Comparison of ENCODE assay signal across 19 mouse cellular contexts in genomic region chr2:29039741-29040140, GRCm38 (mm10). TPM values are rescaled to one million over a fixed set of nuclear protein-coding genes. Genes with fewer than 3 reads are reported as not detected.
DNase-seq lines count a peak whose midpoint lies in the region; ATAC-seq and TF ChIP-seq lines count a peak whose summit lies in the region.
"Had no signal": no experiment of that assay in that cellular context is flagged by ENCODE, and none has a peak within 500 bp of the region (broad histone marks: within the 10 kb centered on the region; RNA-seq: fewer than 3 reads in every experiment).

No protein-coding gene starts in this region.

- peak; percentile 30 for DNase-seq in kidney, postnatal 0 days (ENCODE audit: low spot score)
- DNase-seq in kidney, adult 9 months = no peak
- no peak for DNase-seq in midbrain, embryonic 10.5 days (ENCODE audit: low spot score)
- no peak for DNase-seq in left cerebral cortex, adult 9 months (ENCODE audit: low spot score in 2 of 2)
- no peak for DNase-seq in embryo, embryonic 11 days
- DNase-seq: adrenal gland, adult 8-10 months; adrenal gland, postnatal 36 days; cerebellum, adult 11 months; cerebellum, adult 8-10 months; cerebellum, postnatal 14 days; gastrocnemius, postnatal 36 days; heart, adult 11 months; heart, postnatal 36 days had no signal

- ATAC-seq in kidney, postnatal 0 days (replicated peaks; ENCODE audit: low FRiP score, low read depth) = no peak
- ATAC-seq in midbrain, embryonic 16.5 days = no peak
- ATAC-seq in midbrain, embryonic 13.5 days = no peak
- ATAC-seq: forebrain, embryonic 15.5 days had no signal

- H3K27me3 ChIP-seq in kidney, postnatal 0 days (ENCODE audit: insufficient read depth, low read length) = peaks cover 39% of the 10 kb centered on the region
- H3K27me3 ChIP-seq in midbrain, embryonic 10.5 days (ENCODE audit: low read depth, poor library complexity, severe bottlenecking) = peaks cover 96% of the 10 kb centered on the region
- H3K27me3 ChIP-seq in midbrain, embryonic 16.5 days (ENCODE audit: control insufficient read depth, insufficient read depth, low read depth, low read length) = peaks cover 5% of the 10 kb centered on the region; the same call in 1 of the 2 replicates
- H3K27me3 ChIP-seq in midbrain, embryonic 13.5 days = peaks cover 70% of the 10 kb centered on the region

- H3K4me2 ChIP-seq in kidney, postnatal 0 days (ENCODE audit: low read length) = no peak overlapping the region
- no peak overlapping the region for H3K4me2 ChIP-seq in midbrain, embryonic 16.5 days (ENCODE audit: low read length)
- no peak overlapping the region for H3K4me2 ChIP-seq in midbrain, embryonic 13.5 days (replicated peaks)
- H3K4me2 ChIP-seq: embryonic facial prominence, embryonic 12.5 days; forebrain, embryonic 15.5 days; heart, embryonic 13.5 days; hindbrain, embryonic 15.5 days had no signal

- no peaks in the 10 kb centered on the region for H3K9me3 ChIP-seq in kidney, postnatal 0 days (replicated peaks; ENCODE audit: low read length)
- no peaks in the 10 kb centered on the region for H3K9me3 ChIP-seq in midbrain, embryonic 10.5 days (replicated peaks)
- no peaks in the 10 kb centered on the region for H3K9me3 ChIP-seq in midbrain, embryonic 16.5 days (replicated peaks; ENCODE audit: control insufficient read depth, low read length, poor library complexity, severe bottlenecking)
- no peaks in the 10 kb centered on the region for H3K9me3 ChIP-seq in midbrain, embryonic 13.5 days
- H3K9me3 ChIP-seq: embryonic facial prominence, embryonic 12.5 days; forebrain, embryonic 15.5 days; heart, embryonic 13.5 days; hindbrain, embryonic 15.5 days had no signal

- H3K4me1 ChIP-seq in kidney, postnatal 0 days (replicated peaks; ENCODE audit: insufficient read depth, low read length) = no peaks in the 10 kb centered on the region
- H3K4me1 ChIP-seq in midbrain, embryonic 10.5 days = peaks cover 53% of the 10 kb centered on the region
- H3K4me1 ChIP-seq in midbrain, embryonic 16.5 days (ENCODE audit: control insufficient read depth, insufficient read depth, low read length) = peaks cover 12% of the 10 kb centered on the region
- H3K4me1 ChIP-seq in midbrain, embryonic 13.5 days (replicated peaks) = peaks cover 31% of the 10 kb centered on the region
- H3K4me1 ChIP-seq: embryonic facial prominence, embryonic 12.5 days; heart, embryonic 13.5 days; hindbrain, embryonic 15.5 days had no signal

- 11% methylated on average over 5 of the region's 5 CpGs for WGBS in kidney, postnatal 0 days
- WGBS in midbrain, embryonic 10.5 days = 24% methylated on average over 5 of the region's 5 CpGs
- 18% methylated on average over 5 of the region's 5 CpGs for WGBS in midbrain, embryonic 16.5 days
- WGBS in midbrain, embryonic 13.5 days = 16% methylated on average over 5 of the region's 5 CpGs

- H3K36me3 ChIP-seq in kidney, postnatal 0 days (ENCODE audit: insufficient read depth, low read length) = no peaks in the 10 kb centered on the region
- no peaks in the 10 kb centered on the region for H3K36me3 ChIP-seq in midbrain, embryonic 10.5 days
- H3K36me3 ChIP-seq in midbrain, embryonic 16.5 days (ENCODE audit: control insufficient read depth, insufficient read depth, low read length) = no peaks in the 10 kb centered on the region
- H3K36me3 ChIP-seq in midbrain, embryonic 13.5 days = no peaks in the 10 kb centered on the region
- H3K36me3 ChIP-seq: embryonic facial prominence, embryonic 12.5 days; forebrain, embryonic 15.5 days; heart, embryonic 13.5 days; hindbrain, embryonic 15.5 days had no signal

- no peak for TF ChIP-seq CTCF in kidney, postnatal 0 days (IDR thresholded peaks at IDR 0.05; ENCODE audit: low read depth)

- no peak overlapping the region for H3K9ac ChIP-seq in kidney, postnatal 0 days (ENCODE audit: low read depth, low read length)
- no peak overlapping the region for H3K9ac ChIP-seq in midbrain, embryonic 16.5 days (ENCODE audit: low read depth, low read length)
- no peak overlapping the region for H3K9ac ChIP-seq in midbrain, embryonic 13.5 days (replicated peaks)
- H3K9ac ChIP-seq: embryonic facial prominence, embryonic 12.5 days; forebrain, embryonic 15.5 days; heart, embryonic 13.5 days; hindbrain, embryonic 15.5 days had no signal

- no peak overlapping the region for H3K27ac ChIP-seq in kidney, postnatal 0 days
- peak overlapping the region; percentile 79 for H3K27ac ChIP-seq in midbrain, embryonic 10.5 days (replicated peaks)
- H3K27ac ChIP-seq in midbrain, embryonic 16.5 days (ENCODE audit: low read length) = no peak overlapping the region
- peak overlapping the region; percentile 78 for H3K27ac ChIP-seq in midbrain, embryonic 13.5 days
- H3K27ac ChIP-seq: embryonic facial prominence, embryonic 12.5 days; forebrain, embryonic 15.5 days; heart, embryonic 13.5 days; hindbrain, embryonic 15.5 days had no signal

- no peak overlapping the region for H3K4me3 ChIP-seq in kidney, postnatal 0 days (replicated peaks; ENCODE audit: low read depth, low read length)
- H3K4me3 ChIP-seq in midbrain, embryonic 10.5 days = peak overlapping the region; percentile 11; the same call in 1 of the 2 replicates
- H3K4me3 ChIP-seq in midbrain, embryonic 16.5 days (ENCODE audit: low read depth, low read length) = no peak overlapping the region
- H3K4me3 ChIP-seq in midbrain, embryonic 13.5 days (replicated peaks) = no peak overlapping the region
- H3K4me3 ChIP-seq: embryonic facial prominence, embryonic 12.5 days; forebrain, embryonic 15.5 days; heart, embryonic 13.5 days; hindbrain, embryonic 15.5 days had no signal

RNA-seq across cellular contexts. Expression of gene Cfap77, which starts 15.1 kb away (rescaled TPM):
- 0.14 and 0.36 TPM in 2 replicates for polyA plus RNA-seq in kidney, postnatal 0 days (2015; fragmentation: Nextera tagmentation; extraction: Ambion mirVana)
- 1.0 and 2.4 TPM in 2 replicates for polyA plus RNA-seq in midbrain, embryonic 10.5 days (2016; fragmentation: Nextera tagmentation; extraction: Ambion mirVana)
- 1.2 and 1.5 TPM in 2 replicates for polyA plus RNA-seq in midbrain, embryonic 16.5 days (2015; fragmentation: Nextera tagmentation; extraction: Ambion mirVana)
- polyA plus RNA-seq in midbrain, embryonic 13.5 days (2015; fragmentation: Nextera tagmentation; extraction: Ambion mirVana) = 0.48 and 0.63 TPM in 2 replicates
- polyA plus RNA-seq: forebrain, embryonic 15.5 days had no signal

RNA-seq across cellular contexts. Expression of gene Ttf1, which starts 20.3 kb away (rescaled TPM):
- 6.6 and 7.0 TPM in 2 replicates for polyA plus RNA-seq in kidney, postnatal 0 days (2015; fragmentation: Nextera tagmentation; extraction: Ambion mirVana)
- polyA plus RNA-seq in midbrain, embryonic 10.5 days (2016; fragmentation: Nextera tagmentation; extraction: Ambion mirVana) = 11.9 and 12.6 TPM in 2 replicates
- polyA plus RNA-seq in midbrain, embryonic 16.5 days (2015; fragmentation: Nextera tagmentation; extraction: Ambion mirVana) = 7.3 and 7.7 TPM in 2 replicates
- 10.1 and 10.4 TPM in 2 replicates for polyA plus RNA-seq in midbrain, embryonic 13.5 days (2015; fragmentation: Nextera tagmentation; extraction: Ambion mirVana)

Comparison
In these comparisons a context has a peak if more than half of its experiments do, and no peak if none do; other contexts are left out.
1. H3K27ac ChIP-seq: peak in midbrain, embryonic 10.5 days (single experiment) and midbrain, embryonic 13.5 days (single experiment); none in kidney, postnatal 0 days (single experiment) and midbrain, embryonic 16.5 days (single experiment).